Mouse (Mus musculus): Measurements from ENCODE around the gene Nphp1. TPM values are rescaled to one million over a fixed set of nuclear protein-coding genes. Genes with fewer than 3 reads are reported as not detected.

The Nphp1 gene
- total RNA-seq (2021): 10 to 100 TPM; 20.7 to 22.8 TPM
- long read RNA-seq, experiment 1, transcript Nphp1-202 (20 exons, 2,296 nt): major isoform, 12 of 53 reads
- long read RNA-seq, experiment 1, transcript Nphp1-201 (20 exons, 2,260 nt): minor isoform, 9 of 53 reads
- long read RNA-seq, experiment 1, partial matches to known transcripts: 6 of 53 reads
- long read RNA-seq, experiment 1, other reads (novel, unspliced or antisense): 26 of 53 reads
- long read RNA-seq, experiment 2, transcript Nphp1-202 (20 exons, 2,296 nt): major isoform, 7 of 26 reads
- long read RNA-seq, experiment 2, partial matches to known transcripts: 2 of 26 reads
- long read RNA-seq, experiment 2, other reads (novel, unspliced or antisense): 12 of 26 reads

GRCm38 (mm10) chr2:127788440-127789116, at the start of gene Nphp1:
Nphp1 (minus strand) TSS chr2:127788897.
- peak; percentile 95 for DNase-seq

GRCm38 (mm10) chr2:127832833-127833190, 44.1 kb upstream of the Nphp1 start:
- no peak for DNase-seq

DNA sequence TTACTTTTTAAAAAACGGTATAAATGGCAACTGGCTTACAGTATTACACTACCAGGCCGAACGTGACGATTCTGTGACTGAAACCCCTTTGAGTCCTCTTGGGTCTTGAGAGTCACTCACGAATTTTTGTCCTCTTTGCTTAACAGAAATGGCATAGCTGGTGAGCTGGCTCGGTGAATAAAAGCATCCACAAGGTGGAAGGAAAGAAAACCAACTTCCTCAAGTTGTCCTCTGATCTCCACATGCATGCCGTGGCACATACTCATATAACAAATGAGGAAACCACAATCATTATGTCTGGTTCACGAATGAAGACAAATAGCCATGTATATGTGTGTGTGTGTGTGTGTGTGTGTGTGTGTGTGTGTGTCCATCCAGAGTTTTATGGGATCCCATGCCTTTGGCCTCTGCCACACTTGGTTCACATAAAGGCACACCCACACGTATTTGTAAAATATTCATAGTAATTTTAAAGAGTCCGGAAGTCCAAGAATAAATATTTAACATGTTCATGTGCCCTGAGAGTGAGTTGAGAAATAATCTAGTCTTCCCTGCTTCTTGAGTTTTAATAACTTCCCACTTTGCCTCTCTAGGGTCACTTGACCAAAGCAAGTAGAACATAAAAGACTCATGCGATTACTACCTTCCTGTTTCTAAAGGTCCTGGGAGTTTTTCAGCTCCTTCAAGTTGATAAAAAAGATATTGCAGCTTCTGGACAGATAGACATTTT, 43.6 kb upstream of the Nphp1 start:
- DNase-seq: no peak

DNA sequence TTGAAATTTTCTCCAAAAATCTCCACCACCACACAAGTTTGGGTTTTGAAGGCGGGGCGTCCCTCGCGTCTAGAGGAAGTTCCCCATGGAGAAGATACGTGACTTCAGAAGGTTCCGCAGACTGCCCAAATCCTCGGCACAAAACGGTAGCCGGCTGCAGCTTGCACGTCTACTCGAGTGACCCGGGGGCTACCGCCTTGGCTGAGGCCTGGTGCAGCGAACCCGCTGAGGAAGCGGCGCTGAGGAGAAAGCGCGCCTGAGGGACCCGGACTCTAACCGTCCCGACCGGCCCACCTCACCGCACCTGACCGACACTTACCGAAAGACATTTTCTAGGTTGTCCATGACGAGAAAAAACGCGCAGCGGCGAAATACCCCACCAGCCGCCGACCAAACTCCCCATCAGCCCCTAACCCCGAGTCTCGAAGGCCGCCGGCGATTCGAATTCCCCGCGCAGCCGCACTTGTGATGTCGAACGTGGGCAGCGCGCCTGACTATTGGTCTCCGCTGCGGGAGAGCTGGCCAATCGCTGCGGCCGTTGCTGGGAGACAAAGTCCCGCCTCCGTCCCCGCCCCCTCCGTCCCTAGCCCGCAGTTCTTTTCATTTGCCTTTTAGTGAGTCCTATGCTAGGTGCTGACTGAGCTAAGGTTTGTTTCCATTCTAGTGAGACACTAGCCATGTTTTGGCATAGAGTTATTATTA, 42.9 kb upstream of the Nphp1 start, which contains the start of gene Bub1:
Bub1 (minus strand) TSS at position 465 of the 702 bp plus-strand sequence.
- DNase-seq: peak; percentile 97

- peak; percentile 93 for DNase-seq
These were observed 3.4 kb upstream of the Nphp1 start, which contains the start of gene Mtln for GRCm38 (mm10) chr2:127791919-127792603. Mtln (minus strand) TSS chr2:127792488.

- DNase-seq: peak; percentile 20
These were observed 1.1 kb upstream of the Nphp1 start for GRCm38 (mm10) chr2:127789651-127790270.

DNA sequence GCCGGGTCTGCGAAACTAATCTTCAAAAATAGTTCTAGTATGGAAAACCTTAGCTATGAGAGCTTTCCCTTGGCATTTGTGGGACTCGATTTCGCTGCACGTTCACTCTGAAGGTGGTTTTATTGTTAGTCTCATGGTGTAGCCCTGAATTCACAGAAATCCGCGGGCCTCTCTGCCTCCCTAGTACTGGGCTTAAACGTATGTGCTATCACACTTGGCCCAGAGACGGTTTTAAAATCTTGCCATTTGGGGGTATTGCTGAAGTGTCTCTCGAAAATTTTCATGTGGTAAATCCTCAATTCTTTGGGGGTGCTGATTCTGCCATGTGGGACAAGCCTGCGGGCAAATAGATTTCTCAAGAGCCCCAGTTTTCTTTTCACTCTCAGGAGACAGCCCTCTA, 441 bp upstream of the Nphp1 start:
- DNase-seq: no peak

DNA sequence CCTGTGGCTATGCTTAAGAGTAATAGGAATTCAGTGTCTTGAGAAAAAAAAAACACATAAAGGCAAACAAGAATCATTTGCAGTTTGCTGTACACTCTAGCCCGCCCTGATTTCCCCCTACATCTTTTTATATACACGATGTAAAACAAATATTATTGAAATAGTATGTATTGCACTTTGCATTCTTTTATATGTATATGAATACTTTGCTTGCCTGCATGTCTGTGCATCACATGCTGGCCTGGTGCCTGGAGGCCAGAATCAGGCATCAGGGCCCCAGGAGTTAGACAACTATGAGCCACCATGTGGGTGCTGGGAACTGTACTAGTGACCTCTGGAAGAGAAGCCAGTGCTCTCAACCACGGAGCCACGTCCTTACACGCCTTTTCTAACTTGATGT, 1.5 kb downstream of the Nphp1 start:
- no peak for DNase-seq

DNA sequence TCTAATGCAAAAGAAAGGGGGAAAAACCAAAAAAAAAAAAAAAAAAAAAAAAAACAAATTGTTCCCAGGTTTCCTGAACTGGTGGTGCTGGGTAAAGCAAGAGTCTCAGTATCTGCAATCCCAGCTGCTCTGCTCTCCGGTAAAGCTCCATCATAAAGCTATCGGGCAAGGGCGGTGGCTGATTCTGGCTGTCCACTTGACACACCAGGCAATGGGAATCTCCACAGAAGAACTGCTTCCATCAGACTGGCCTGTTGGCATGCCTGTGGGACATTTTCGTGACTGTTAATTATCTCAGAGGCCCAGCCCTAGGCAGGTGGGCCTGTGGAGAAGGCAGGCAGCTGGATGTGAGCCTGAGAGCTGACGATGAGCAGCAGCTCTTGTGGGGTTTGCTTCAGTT, 10.2 kb downstream of the Nphp1 start:
- DNase-seq: no peak

- no peak for DNase-seq
These were observed 13.7 kb downstream of the Nphp1 start for GRCm38 (mm10) chr2:127775013-127775412.

GRCm38 (mm10) chr2:127774578-127774941, 14.1 kb downstream of the Nphp1 start:
- no peak for DNase-seq

DNA sequence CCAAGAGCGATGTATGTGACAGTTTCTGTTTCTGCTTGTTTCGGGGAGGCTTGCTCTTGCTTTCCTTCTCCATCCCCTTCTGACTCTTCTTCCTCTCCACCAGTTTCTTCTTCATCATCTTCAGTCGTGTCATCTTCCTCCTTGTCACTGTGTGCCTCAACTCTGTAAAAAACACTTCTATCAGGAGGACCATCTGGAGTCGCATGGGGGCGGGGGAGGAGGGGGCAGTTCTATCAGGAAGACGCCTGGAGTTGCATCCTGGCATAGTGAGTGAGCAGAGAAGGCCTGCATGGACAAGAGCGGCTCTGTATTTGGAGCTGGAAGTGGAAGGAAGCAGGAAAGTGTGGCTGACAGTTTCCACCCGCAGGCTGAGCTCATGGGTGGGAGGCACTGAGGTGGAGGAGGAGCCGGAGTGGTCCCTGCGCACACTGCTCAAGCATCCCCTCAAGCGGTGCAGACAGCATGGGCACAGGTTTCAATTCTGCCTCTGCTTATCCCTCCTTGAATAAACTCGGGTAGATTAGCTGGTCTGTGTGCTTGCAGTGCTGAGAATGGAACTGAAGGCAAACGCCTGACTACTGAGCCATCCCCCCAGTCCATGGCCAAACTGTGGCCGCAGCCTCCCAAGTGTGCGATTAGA, 14.6 kb downstream of the Nphp1 start:
- DNase-seq: no peak

DNA sequence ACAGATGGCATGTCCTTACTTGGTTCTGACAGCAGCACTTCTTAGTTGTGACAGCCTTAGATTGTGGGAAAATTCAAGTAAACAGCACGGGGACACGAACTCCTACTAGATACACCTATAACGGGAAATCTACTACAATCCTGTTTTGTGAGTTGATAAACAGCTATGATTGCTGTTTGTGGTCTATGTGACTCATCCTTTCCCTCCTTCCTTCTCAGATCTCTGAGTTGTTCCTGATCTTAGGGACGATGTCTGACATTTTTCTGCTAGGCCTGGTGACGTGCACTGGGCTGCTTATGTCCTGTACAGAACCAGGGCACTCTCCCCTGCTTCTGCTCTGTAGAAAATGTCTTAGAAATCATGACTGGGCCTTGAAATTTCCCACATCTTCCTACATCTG, 27.1 kb downstream of the Nphp1 start:
- no peak for DNase-seq

- no peak for DNase-seq
These were observed 28.2 kb downstream of the Nphp1 start for GRCm38 (mm10) chr2:127760429-127761000.

GRCm38 (mm10) chr2:127760014-127760413, 28.7 kb downstream of the Nphp1 start:
- no peak for DNase-seq

- peak; percentile 79 for DNase-seq
These were observed 29.4 kb downstream of the Nphp1 start for GRCm38 (mm10) chr2:127759157-127759880.

GRCm38 (mm10) chr2:127757171-127757570, 31.5 kb downstream of the Nphp1 start:
- no peak for DNase-seq

DNA sequence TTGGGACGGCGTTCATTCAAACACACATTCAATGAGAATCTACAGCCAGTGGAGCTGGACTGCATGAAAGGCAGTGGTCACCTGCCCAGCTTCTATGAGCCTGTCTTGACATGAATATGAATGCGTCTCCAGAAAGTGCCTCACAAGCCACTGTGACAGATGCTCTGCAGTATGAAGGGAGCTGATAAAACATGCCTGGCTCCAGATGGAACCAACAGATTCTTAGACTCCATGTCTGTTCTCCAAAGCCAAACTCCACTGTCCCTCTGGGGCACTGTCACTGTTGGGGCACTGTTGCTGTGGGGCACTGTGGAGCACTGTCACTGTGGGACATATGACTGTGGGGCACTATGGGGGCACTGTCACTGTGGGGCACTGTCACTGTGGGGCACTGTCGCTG, 34.6 kb downstream of the Nphp1 start:
- DNase-seq: no peak

DNA sequence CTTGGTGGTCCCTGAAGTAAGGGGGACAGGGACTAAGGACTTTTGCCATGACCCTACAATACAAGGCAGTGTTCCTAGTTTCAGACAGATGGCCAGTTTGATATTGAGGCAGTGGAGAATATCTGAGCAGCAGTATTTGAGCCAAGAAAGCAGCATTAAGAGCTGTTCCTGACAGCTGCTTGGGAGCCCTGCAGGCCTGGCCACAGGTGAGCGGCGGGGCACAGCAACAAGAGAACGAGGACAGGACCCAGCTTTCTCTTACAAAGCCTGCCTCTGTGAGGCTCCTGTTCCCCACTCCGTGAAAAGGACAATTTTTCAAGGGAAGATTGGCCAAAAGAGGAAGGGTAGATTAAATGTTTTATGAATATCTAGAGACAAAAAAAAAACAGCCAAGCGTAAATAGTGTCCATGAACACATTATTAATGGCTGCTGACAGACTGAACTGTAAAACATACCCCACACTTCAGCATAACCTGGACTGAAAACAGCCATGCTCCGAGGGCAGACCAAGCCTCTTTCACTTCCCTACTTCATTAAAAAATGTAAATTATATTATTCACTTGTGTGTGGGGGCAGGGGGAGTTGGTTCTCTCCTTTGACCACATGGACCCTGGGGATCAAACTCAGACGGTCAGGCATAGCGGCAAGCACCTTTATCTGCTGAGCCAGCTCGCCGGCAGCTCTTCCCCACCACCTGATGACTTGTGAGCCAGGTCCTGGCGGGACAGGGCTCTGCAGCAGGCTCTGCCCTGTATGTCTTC, 36.7 kb downstream of the Nphp1 start:
- no peak for DNase-seq

Measured in adrenal gland, postnatal 10 days (tissue).